Mouse (Mus musculus) cerebellum, adult 2 months (tissue): ENCODE measurements at regions not wholly inside any gene's neighbourhood (a gene's known extent, or its start where the extent isn't known, plus 50 kb on each side); places are given as distances from the start of the nearest gene placed in this dataset.

Experiments used
- DNase-seq, 2 experiments: peaks; one replicate each; pipeline ENCODE4 v3.0.0; 2021
- H3K27ac ChIP-seq: fragments of 200-500 bp; 2 replicates; pipeline ENCODE4 v1.5.1; 2012; ENCODE audit warnings: low read length, control low read depth, inconsistent platforms; ENCODE audit not compliant: insufficient read depth
- H3K27me3 ChIP-seq: fragments of 200-500 bp; 2 replicates; pipeline ENCODE4 v1.6.1; 2012; ENCODE audit warnings: inconsistent platforms, mild to moderate bottlenecking, low read length, moderate library complexity; ENCODE audit not compliant: control insufficient read depth, insufficient read depth
- H3K4me1 ChIP-seq: fragments of 200-500 bp; 2 replicates; pipeline ENCODE4 v1.6.1; 2011; ENCODE audit warnings: low read length; ENCODE audit not compliant: control insufficient read depth, insufficient read depth
- H3K4me3 ChIP-seq: fragments of 200-500 bp; replicated peaks from 2 replicates; pipeline ENCODE3; 2011; ENCODE audit warnings: mild to moderate bottlenecking, low read depth, low read length, control low read depth; ENCODE audit not compliant: insufficient read depth
- CTCF ChIP-seq: fragments of 200-500 bp; IDR thresholded peaks from 2 replicates; pipeline ENCODE4 v1.5.1; 2011; ENCODE audit warnings: low read depth, mild to moderate bottlenecking, control low read depth, low read length, moderate library complexity, borderline replicate concordance; ENCODE audit not compliant: insufficient read depth
- POLR2A ChIP-seq: fragments of 200-500 bp; IDR thresholded peaks from 2 replicates; pipeline ENCODE4 v1.6.1; 2011; ENCODE audit warnings: low read length, control low read depth, borderline replicate concordance; ENCODE audit not compliant: insufficient read depth
- WGBS: fragments of 180-500 bp; shearing (Covaris S2); methylation state at CpG from one replicate; pipeline ENCODE4 v1.1.7; 2018; 5-methylcytosine and 5-hydroxymethylcytosine counted together

- TF ChIP-seq POLR2A, result no peak
- TF ChIP-seq CTCF, result no peak
- H3K27me3 ChIP-seq, result no peaks in the 10 kb centered on the region
- no peak for DNase-seq
- WGBS, result 85% methylated on average over 16 of the region's 16 CpGs
- H3K4me1 ChIP-seq, result no peaks in the 10 kb centered on the region
- no peak overlapping the region for H3K27ac ChIP-seq
- H3K4me3 ChIP-seq, result no peak overlapping the region
Observed at GRCm38 (mm10) chr8:92190261-92191025, 167.0 kb upstream of the Irx5 start.

DNA sequence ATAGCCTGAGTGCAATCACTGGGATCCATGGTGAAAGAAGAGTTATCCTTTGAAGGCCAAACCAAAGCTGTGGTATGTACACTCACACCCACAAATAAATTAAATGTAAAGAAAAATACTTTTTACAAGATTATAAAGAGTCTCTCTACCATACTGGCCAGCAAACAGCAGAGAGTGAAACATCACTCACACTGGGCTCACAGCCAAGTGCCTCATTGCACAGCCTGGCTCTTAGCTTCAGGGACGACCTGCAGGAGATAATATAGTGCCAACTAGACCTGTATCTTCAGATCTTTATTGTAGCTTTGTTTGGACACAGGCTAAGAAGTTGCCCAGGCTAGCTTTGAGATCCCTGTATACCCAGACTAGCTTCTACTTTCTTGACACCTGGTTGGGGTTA lies 174.1 kb upstream of the Irx5 start:
- no peaks in the 10 kb centered on the region; the same call in 1 of the 2 replicates for H3K27me3 ChIP-seq
- H3K27ac ChIP-seq, result no peak overlapping the region
- DNase-seq, result peak; percentile 11 to 12
- H3K4me3 ChIP-seq, result no peak overlapping the region
- 0% methylated on average over 1 of the region's 1 CpGs for WGBS
- no peaks in the 10 kb centered on the region for H3K4me1 ChIP-seq
- TF ChIP-seq POLR2A (no peak), CTCF (no peak)

- no peaks in the 10 kb centered on the region; the same call in 1 of the 2 replicates for H3K27me3 ChIP-seq
- no peak overlapping the region for H3K4me3 ChIP-seq
- no peak for DNase-seq
- no peak for TF ChIP-seq POLR2A
- no peak for TF ChIP-seq CTCF
- 36% methylated on average over 4 of the region's 4 CpGs for WGBS
- no peak overlapping the region for H3K27ac ChIP-seq
- no peaks in the 10 kb centered on the region for H3K4me1 ChIP-seq
Observed at GRCm38 (mm10) chr8:92180651-92181050, 176.8 kb upstream of the Irx5 start.

DNA sequence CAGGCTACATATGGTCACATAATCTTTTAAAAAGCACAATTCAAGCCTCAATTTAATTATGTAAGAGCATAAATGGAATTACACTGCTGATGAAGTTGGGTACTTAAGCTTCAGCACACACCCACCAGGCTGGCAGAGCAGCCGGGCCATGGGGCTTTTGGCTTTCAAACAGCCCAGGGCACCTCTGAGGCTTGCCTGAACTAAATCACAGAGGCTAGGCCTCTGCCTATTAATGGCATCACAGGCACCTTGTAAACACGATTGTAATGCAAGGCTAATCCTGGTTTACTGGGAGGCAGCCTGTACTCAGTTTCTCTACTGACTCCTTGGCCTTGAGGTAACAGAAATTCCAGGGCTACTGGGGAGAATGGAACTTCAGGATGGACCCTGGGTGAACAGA lies 178.1 kb upstream of the Irx5 start:
- Histone ChIP-seq H3K4me3 (no peak overlapping the region), H3K4me1 (no peaks in the 10 kb centered on the region), H3K27ac (no peak overlapping the region), H3K27me3 (no peaks in the 10 kb centered on the region; the same call in 1 of the 2 replicates)
- TF ChIP-seq POLR2A (no peak), CTCF (no peak)
- 76% methylated on average over 2 of the region's 2 CpGs for WGBS
- DNase-seq, result no peak

- no peaks in the 10 kb centered on the region; the same call in 1 of the 2 replicates for H3K27me3 ChIP-seq
- DNase-seq, result no peak
- no peaks in the 10 kb centered on the region for H3K4me1 ChIP-seq
- no peak overlapping the region for H3K4me3 ChIP-seq
- no peak for TF ChIP-seq POLR2A
- TF ChIP-seq CTCF, result no peak
- 82% methylated on average over 5 of the region's 5 CpGs for WGBS
- no peak overlapping the region for H3K27ac ChIP-seq
Observed at GRCm38 (mm10) chr8:92176101-92176500, 181.3 kb upstream of the Irx5 start.

GRCm38 (mm10) chr8:92174106-92174505 lies 183.3 kb upstream of the Irx5 start:
- WGBS, result 78% methylated on average over 2 of the region's 2 CpGs

DNA sequence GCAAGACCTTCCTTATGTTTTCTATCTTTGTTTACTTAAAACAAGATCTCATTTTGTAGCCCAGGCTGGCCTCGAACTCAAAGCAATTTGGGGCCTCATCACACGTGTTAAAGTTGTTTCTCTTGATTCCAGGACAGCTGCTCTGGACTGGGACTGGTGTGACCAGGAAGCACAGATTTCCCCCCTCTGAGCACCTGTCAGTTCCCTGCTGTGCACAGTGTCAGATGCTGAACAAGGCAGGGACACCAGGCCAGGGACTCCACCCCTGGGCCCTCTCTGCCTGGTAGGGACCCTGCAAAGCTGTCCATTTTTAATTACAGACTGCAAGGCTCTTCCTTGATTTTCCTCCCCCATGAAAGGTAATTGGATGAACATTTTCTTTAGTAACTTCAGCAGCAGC lies 185.8 kb upstream of the Irx5 start:
- WGBS, result 56% methylated on average over 2 of the region's 2 CpGs
- no peak overlapping the region for H3K27ac ChIP-seq
- no peak for TF ChIP-seq POLR2A

More at GRCm38 (mm10) chr8:92174106-92174505, 183.3 kb upstream of the Irx5 start:
- no peak overlapping the region for H3K27ac ChIP-seq
- TF ChIP-seq POLR2A, result no peak
- TF ChIP-seq CTCF, result no peak
- H3K4me3 ChIP-seq, result no peak overlapping the region
- no peaks in the 10 kb centered on the region for H3K4me1 ChIP-seq
- no peak for DNase-seq
- no peaks in the 10 kb centered on the region; the same call in 1 of the 2 replicates for H3K27me3 ChIP-seq

DNA sequence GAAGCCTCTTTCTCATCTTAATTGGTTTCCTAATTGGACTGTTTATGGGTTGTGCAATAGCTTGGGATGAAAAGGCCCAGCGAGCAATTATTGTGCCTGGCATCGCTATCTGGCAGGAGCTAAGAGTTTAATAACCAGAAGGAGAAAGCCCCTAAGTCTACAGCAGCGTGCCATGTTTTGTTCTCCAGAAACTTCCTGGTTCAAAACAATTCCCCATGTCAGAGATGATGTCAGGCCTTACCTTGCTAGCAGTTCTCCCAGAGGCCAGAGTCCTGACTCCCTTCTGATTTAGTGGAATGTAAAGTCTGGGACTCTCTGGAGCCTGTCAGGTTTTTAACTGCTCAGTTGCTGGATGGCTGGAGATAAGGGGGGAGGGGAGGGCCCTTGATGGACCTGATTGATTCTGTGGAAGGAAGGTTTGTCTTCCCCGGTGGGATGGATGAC lies 190.1 kb upstream of the Irx5 start:
- Histone ChIP-seq H3K4me1 (no peaks in the 10 kb centered on the region), H3K4me3 (no peak overlapping the region), H3K27ac (no peak overlapping the region), H3K27me3 (no peaks in the 10 kb centered on the region; the same call in 1 of the 2 replicates)
- TF ChIP-seq CTCF (no peak), POLR2A (no peak)
- no peak for DNase-seq
- WGBS, result 33% methylated on average over 4 of the region's 4 CpGs

More for the DNA sequence above, 185.8 kb upstream of the Irx5 start:
- Histone ChIP-seq H3K27me3 (no peaks in the 10 kb centered on the region; the same call in 1 of the 2 replicates), H3K4me1 (no peaks in the 10 kb centered on the region), H3K4me3 (no peak overlapping the region)
- no peak for DNase-seq
